Mouse (Mus musculus): ENCODE data around the gene Ptprk.

GRCm38 (mm10) chr10:28036456-28036855 is 38.2 kb upstream of the Ptprk start:
- TF ChIP-seq CTCF (IDR thresholded peaks at IDR 0.05; ENCODE audit: low read depth, low read length) (no peak), TAL1 (conservative IDR thresholded peaks at IDR 0.05; ENCODE audit: low read depth, low read length) (no peak), POLR2AphosphoS5 (IDR thresholded peaks at IDR 0.05; ENCODE audit: insufficient replicate concordance, low read depth, low read length) (no peak), GATA1 (IDR thresholded peaks at IDR 0.05; ENCODE audit: borderline replicate concordance, low read length) (no peak), GATA2 (IDR thresholded peaks at IDR 0.05; ENCODE audit: borderline replicate concordance, low read depth, low read length) (no peak)
